Mouse (Mus musculus): ENCODE measurements at regions not wholly inside any gene's neighbourhood (a gene's known extent, or its start where the extent isn't known, plus 50 kb on each side); places are given as distances from the start of the nearest gene placed in this dataset.

DNA sequence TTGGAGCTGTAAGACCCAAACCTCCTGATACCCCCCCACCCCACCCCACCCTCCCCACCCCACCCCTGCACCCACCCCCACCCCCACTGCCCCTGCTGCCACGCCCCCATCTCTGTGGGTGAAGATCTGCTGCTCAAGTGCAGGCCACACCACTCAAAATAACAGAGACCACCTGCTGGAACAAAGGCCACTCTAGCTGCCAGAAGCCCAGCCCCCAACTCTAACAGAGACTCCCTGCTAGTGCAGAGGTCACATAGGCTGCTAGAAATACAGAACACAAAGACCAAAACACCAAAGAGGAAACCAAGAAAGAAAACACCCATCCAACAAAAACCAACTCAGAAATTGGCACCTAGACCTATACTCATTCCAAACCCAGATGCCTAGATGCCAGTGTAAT is 58.9 kb downstream of the Olfr267 start:
- DNase-seq (ENCODE audit: low spot score), result no peak

DNA sequence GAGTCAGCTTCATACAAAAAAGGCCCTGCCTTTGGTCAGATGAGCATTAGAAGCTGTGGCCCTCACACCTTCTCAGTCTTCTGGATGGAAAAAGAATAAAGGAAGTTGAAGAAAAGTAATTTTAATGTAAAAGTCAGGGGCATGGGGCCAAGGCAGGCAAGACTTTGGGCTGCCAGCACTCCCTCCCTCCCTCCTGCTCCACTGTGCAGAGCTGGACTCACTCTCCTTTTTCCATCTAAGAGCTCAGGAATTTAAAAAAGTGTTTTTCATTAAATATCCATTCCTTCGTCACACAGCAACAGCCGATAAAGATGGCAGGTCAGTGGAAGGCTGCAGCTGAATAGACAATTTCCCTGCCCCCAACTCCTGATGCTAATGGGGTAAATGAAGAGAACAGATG is 61.1 kb downstream of the Olfr267 start:
- no peak for DNase-seq (ENCODE audit: low spot score)

DNA sequence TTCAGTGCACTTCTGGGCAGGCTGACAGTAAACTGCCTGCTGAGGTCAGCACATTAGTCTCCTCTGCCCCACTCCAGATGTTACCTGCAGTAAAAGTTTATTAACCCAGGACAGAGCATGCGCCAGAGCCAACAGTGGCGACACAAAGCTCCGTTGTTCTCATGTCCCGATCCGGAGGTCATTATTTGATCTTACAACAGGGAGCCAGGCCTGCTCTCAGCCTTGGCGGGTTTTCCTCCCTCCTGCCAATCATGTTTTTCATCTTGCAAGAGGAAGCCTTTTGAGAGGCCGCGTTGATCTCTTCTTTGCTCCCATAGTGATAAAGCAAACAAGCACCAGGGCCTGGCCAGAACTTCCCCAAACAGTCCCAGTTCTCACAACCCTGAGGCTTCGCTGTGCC is 64.7 kb downstream of the Olfr267 start:
- no peak for DNase-seq (ENCODE audit: low spot score)

DNA sequence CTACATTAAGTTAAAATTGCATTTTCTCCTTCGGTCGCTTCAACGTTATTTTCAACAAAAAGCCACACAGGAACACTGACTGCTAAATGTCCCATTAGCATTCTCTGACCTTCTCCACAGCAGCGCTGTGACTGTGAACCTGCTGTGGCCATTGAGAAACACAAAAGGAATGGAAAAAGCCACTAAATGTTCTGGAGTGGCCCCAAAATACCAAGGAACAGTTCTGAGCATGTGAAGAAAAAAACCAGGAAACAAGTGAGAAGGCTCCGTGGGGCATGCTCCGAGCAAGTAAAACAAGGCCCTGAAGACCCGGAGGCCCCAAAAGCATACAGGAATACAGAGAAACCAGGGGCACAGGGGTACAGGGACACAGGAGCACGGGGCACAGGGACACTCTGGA is 66.8 kb downstream of the Olfr267 start:
- no peak for DNase-seq (ENCODE audit: low spot score)

DNA sequence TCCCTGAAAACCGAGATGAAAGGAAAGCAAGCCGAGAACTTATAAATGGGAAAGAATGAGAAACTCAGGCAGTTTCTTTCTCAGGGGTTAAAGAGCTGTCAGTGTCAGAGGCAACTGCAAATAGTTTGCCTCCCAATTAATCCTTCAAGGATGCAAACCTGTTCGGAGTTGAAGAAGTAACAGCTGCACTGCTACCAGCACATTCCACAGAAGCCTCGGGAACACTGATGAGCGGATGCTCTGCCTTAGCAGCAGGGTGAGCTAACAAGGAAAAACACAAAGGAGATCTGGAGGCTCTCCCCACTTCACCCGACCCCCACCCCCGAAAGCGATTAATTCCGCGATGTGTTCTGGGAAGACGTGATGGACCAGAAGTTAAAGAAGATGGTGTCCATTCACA is 71.1 kb downstream of the Olfr267 start:
- DNase-seq (ENCODE audit: low spot score), result no peak

DNA sequence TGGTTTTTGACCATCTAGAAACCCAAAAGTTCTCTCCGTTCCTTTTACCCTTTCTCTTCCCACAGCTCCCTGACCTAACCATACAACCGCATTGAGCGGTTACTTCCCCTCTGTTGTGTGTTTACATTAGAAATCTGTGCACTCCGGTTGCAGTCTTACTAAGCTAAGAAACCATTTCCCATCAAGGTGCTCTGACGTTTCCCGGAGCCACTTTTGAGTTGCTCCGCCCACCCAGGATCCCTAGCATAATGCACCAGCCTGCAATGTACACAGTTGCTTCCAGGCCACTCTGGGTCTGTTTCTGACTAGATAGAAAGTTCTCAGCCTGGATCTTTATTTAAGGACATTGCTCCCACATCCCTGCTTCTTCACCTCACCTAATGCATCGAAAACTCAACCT is 71.7 kb downstream of the Olfr267 start:
- DNase-seq (ENCODE audit: low spot score), result no peak

DNA sequence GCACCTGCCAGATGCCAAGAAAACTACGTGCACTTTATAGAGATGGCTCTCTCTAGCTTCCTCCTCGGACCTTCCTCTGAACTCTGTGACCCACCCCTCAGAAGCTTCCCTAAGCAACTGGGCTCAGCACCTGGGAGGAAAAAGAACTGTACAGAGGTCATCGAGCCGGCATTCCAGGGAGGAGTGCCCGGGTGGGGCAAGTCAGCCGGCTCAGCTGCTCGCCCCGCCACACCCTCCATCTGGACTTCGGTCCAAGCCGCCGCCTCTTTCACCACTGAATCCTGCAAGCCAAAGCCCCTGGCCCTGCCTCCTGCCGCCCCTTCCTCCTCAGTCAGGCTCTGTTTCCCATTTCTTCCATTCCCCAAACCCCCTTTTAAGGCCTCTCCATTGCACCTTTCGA is 73.3 kb downstream of the Olfr267 start:
- no peak for DNase-seq (ENCODE audit: low spot score)

DNA sequence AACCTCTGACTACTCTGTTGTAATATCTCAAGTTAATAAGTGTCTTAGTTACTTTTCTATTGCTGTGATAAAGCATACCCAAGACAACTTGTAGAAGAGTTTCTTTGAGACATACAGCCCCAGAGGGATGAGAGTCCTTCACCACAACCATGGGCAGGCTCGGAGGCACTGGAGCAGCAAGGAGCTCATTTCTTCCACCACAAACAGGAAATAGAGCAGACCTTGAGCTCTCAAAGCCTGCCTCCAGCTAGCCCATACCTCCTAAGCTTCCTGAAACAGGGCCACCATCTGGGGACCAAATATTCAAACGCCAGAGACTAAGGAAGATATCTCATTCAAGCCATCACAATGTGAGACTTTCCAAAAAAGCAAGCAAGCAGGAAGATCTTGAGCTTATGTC is 74.6 kb downstream of the Olfr267 start:
- no peak for DNase-seq (ENCODE audit: low spot score)

DNA sequence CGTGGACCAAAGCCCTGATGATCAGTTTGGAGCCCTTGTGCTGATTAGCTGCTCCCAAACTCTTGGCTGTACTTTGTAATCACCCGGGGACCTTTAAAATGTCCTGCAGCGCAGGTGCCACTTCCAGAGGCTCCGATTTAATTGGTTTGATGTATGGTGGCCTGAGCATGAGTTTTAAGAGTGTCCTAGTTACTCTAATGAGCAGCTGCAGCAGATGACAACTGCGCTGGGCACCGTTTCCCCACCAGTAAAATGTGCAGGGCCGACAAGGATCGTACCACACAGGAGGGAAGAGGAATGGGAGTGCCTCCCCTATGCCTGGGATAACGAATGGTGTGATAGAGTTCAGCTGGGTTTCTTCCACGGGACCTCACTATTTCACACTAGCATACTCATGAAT is 75.3 kb downstream of the Olfr267 start:
- no peak for DNase-seq (ENCODE audit: low spot score)

DNA sequence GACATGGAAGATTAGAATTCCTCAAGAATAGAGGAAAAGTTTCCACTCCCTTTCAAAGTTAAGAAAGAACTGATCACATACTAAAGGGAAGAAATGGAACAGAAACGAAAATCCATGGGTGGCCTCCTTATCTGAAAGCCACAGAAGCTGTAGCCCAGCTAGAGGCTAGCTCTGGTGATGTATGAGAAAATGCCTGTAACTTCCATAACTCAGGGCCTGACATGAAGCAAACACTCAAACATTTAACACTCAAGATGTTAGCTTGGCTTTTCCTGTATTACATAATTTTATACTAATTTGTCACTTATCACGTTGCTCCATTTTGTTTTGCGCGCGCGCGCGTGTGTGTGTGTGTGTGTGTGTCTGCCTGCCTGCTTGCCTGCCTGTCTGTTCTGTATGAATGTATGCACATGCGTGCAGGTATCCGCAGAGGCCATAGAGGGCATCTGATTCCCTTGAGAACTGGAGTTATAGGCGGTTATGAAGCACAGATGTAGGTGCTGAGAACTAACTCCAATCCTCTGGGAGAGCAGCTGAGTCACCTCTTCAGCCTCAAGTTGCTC is 88.2 kb downstream of the Olfr267 start:
- DNase-seq (ENCODE audit: low spot score), result no peak

DNA sequence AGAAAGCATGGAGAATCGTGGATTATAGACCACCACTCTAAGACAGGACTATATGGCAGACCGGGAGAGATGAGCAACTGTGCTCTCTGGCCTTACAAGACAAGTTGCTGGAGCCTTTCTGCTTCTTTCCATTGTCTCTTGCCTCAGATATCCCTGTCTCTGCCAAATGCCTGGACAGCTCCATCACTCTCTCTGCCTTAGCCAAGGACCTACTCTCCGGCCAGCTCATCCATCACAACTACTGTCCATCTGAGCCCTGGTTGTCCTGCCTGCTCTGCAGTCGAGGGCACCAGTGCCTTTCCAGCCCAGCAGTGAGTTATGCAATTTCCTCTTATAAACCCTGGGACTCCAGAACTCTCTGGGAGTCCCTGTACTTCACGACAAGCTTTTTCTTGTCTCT is 88.7 kb downstream of the Olfr267 start:
- peak; percentile 44 for DNase-seq (ENCODE audit: low spot score)

DNA sequence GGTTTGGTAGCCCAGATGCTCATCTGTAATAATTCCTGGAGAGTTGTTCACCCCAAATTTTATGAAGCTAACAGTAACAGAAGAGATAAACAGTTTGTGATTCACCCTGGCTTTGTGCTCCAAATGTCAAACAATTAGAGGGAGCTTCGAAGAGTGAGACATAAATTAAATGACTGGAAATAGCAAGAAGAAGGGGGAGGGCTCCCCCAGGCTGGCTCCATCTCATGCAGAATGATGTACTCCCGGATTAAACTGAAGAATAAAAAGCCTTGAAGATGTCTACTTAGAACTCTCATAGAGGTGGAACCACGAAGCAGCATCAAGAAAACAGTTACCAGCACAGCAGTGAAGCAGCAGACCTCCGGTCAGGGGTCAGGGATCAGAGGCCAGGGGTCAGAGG is 90.8 kb downstream of the Olfr267 start:
- DNase-seq (ENCODE audit: low spot score), result no peak

DNA sequence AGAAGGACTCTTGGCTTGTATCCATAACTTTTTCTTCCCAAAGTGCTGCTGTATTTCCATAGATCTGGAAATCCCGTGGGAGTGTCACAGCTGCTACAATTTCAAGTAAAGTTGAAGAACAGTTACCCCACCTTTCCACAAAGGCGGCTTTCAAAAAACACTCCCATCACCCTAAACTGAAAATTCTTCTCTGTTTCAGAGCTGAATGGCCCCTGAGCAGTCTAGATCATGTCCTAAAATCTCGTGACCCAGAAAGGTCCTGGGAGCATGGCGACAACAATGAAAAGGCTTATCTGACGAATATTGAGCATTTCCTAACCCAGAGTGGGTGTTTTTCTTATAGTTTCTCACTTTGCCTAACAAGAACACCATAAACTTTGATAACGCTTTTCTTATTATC is 92.2 kb downstream of the Olfr267 start:
- DNase-seq (ENCODE audit: low spot score), result no peak

DNA sequence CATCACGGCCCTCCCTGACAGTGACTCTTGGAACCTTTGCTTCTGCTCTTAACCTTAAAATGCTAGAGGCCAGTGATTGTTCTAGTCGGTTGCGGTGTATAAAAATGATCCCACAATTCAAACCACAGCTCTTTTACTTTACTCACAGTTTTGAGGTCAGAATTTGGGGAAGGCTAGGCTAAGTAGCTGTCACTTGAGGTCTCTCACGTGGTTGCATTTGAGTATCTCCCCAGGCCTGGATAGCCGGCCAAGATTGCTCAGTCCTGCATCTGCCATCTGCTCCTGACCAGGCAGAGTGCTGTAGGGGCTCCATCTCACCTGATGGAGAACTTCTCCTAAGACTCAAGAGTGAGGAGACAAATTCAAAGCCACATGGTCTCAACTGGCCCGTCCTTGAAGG is 94.5 kb downstream of the Olfr267 start:
- no peak for DNase-seq (ENCODE audit: low spot score)

DNA sequence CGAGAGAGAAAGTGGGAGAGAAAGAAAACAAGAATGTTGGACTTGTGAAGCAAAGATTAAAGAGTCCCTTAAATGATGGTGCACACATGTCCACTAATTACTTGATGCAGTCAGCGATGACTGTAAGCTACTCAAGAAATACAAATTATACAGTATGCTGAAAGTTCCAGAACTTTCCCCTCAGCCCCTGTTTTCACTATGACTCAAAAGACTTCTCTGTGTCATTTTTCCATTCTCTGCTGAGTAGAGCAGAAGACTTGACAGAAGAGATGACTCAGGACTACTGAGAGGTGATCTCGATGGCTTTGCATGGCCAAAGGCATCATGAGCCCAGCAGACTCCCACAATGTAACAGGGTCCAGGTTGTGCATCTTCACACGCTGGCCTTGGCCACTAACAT is 105.6 kb downstream of the Olfr267 start:
- DNase-seq (ENCODE audit: low spot score), result no peak

DNA sequence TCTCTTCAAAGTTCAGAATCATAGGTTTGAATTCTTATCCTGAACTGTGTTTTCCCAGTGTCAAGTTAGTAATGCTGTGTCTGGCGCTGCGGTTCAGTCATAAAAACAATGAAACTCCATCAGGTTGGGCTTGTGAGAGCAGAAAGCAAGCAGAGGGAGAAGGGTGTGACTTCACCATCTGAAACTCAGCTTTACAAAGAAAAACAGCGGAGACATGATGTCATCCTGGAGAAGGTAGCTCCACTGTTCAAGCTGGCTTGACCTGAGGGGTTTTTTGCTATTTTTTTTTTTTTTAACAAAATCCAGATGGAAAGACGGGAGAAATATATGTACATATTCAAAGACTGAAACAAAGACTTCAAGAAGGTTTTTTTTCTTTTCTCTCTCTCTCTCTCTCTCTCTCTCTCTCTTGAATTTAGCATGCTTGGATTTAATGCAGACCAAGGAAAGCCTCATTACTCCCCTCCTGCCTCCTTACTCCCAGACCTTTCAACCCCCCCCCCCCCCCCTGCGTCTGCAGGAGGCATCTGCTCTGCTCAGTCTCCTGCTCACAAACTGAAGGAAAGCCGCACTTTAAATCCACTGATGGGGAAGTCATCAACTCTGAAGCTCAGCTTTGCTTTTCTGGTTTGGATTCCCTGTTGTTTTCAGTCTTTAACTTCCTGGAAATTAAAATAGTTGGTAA is 109.7 kb downstream of the Olfr267 start:
- DNase-seq (ENCODE audit: low spot score), result no peak

DNA sequence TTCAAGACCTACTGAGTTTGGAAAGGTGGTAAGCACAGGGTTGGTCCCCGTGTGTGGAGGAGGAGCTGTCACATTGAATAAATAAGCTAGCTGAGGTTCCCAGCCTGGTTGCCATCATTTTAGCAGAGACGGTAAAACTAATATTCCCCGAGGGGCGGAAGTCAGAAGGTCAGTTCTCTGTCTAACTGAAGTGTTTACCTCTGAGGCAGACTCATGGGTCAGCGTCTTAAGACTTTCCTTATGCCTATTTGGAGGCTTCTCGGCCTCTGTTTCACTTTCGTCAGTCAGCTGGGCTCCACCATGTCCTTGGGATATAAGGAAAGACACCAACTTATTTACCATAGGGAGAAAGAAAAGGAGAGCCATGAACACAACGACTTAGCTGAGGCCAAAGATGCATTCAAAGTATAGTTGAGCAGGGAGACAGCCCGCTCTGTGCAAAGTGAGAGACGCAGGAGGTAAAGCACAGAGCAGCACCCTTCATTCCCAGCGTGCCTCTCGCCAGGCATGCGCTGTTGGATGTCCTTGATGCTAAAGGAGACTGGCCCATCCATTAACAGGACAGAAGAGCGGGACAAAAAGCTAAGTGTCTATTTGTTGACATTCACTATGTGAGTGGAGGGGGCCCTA is 116.0 kb downstream of the Olfr267 start:
- DNase-seq (ENCODE audit: low spot score), result no peak

DNA sequence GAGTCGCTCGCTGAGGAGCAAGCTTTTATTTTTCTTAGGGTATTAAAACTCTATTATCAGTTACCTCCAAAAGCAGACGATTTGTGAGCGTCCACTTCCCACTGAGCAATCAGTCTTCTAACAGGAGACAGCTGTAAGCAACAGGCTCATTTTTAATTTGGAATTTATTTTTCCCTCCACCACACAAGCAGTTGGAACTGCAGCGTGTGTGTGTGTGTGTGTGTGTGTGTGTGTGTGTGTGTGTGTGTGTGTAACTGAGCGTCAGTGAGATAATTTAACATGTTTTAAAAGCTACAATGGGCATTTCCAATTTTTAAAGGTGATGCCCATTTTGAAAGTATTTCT is 116.6 kb downstream of the Olfr267 start:
- no peak for DNase-seq (ENCODE audit: low spot score)

DNA sequence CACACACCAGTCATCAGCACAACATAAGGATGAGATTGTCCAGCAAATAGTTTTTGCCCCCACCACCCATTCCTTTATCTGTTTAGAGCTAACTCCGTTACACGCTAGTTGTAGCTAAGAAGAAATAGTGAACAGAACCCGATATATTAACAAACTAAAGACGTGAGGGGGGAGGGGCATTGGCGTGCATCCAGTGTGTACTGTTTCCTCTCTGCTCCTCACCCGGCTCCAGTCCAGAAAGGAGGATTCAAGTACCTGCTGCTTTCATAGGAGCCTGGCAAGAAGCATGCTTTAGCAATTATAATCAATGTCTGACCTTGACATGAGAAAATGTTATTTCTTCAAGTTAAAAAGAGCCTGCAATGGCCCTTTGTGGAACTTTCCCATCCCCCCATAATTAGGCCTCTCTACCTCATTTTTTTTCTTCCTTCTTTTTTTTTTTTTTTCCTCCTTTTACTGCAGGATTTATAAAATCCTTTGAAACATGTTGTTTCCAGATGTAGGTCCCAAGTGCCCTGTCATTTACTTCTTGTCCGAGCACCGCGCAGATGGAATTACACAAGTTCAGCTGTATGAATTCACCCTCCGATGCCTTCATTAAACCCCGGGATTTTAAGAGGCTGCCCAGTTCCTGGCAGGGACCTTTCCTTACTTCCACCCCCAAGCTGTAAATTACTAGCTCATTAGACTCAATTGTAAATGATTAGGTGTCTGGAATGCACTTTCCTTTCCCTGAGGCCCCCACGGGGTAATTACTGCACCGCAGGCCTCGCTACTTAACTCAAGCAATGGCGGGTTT is 116.6 kb upstream of the Lpar1 start:
- no peak for DNase-seq (ENCODE audit: low spot score)

DNA sequence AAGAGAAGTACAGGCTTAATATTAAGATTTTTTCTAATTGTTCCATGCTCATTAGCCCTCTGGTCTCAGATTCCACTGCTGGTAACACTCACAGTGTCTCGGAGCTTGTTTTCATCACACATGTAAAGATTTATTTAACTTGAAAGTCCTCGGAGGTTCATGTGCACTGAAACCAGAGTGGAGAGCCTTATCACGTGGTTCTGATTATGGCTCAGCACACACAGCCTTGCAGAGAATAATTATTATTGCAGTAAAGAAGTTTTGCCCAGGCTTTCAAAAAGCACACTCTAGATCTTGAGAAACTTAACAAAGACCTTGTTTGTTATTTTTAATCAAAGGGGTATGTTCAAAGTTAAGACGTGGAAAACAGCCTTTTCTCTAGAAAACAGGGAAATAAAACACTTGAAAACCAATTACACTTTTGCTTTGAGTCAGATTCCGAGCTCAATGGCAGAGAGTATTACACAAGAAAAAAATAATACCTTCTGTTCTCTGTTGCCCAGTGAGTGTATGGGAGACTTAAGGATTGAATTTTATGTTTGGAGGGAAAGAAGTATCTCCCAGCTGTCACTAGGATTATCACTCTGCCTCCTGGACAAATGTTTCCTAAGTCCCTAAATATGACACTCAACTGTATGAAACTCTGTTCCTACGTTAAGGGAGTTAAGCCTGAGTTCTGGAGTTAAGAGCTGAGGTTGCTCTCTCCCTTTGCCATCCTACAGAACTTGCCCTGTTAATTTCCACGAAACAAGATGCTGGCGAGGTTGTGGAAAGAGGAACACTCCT is 114.9 kb upstream of the Lpar1 start:
- DNase-seq (ENCODE audit: low spot score), result no peak

DNA sequence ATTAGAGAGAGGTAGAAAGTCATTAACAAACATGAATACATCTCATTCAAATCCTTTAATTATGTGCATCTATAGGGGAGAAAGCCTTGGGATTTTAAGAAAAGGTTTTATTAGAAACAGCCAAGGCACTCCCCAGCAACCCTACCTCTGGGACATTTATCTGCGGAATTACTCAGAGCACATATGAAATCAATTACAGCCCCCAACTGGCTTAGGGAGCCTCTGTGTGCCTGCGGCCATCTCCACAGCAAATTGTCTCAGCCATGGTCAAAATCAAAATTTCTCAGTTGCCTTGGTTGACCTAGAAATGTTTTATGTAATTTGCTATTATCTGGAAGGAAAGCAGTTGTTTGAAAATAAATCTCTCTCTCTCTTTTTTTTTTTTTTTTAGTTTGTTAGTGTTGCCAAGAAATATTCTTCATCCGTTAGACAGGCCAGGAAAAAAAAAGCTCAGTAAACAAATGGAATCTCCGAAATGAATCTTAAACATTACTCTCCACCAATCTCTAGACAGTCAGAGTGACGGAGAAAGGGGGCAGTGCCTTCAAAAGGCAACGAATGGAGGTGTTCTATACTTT is 110.0 kb upstream of the Lpar1 start:
- DNase-seq (ENCODE audit: low spot score), result peak; percentile 22

DNA sequence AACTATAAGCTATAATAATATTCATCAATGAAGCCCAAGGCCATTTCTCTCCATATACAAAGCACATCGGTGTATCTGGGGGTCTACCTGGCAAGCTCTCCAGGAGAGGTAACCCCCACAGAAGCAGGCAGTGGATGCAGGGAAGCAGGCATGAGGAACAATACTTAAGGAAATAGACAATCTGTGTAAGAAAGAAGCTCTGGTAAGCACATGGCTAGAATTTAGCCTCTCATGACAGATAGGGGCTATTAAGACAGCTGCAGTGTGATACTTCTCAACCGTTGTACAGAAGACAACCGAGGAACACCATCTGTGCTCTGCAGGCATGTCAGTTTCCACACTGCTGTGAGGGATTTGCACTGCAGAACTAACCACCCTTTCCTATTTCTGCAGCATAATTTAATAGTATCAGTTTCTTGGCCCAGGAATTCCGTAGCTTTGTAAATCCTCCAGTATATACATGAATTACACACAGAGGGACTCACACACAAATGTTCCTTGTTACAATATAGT is 108.1 kb upstream of the Lpar1 start:
- DNase-seq (ENCODE audit: low spot score), result no peak
